Mouse (Mus musculus) erythroblast, embryonic 14.5 days (primary cell): ENCODE data around the gene Gpr15.

Experiments used
- GATA1 ChIP-seq: IDR thresholded peaks from 2 replicates; pipeline ENCODE4 v1.6.1; 2012; ENCODE audit warnings: low read length, inconsistent platforms, mixed read lengths
- TAL1 ChIP-seq: IDR thresholded peaks from 3 replicates; pipeline ENCODE4 v1.6.1; 2012; ENCODE audit warnings: low read length, inconsistent platforms, mixed read lengths

DNA sequence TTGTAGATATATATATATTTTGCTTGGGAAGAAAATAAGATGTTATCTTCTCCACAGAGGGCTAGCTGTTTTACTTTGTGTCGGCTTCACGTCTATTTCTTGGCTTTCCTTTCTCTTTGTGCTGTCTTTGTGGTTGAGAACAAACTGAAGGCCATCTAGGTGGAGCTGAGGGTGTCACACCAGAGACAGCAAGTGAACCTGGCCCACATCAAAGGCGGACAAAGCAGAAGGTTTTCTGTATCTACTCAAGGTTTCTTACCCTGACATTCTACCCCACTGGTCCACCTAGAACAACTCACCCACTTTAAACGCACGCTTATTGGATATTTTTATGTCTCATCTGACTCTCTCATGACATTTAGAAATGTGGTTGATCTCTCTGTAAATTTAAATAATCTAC, 24.8 kb downstream of the Gpr15 start:
- no peak for TF ChIP-seq GATA1
- no peak for TF ChIP-seq TAL1
